ENCODE assay signal across 15 mouse cellular contexts in genomic region chr9:9177745-9178144, GRCm38 (mm10).
"Had no signal": no experiment of that assay in that cellular context is flagged by ENCODE, and none has a peak within 500 bp of the region (broad histone marks: within the 10 kb centered on the region; RNA-seq: fewer than 3 reads in every experiment).

No protein-coding gene starts in this region.

- H3K36me3 ChIP-seq: neural tube, embryonic 15.5 days had no signal

- H3K4me1 ChIP-seq: neural tube, embryonic 15.5 days; stomach, embryonic 15.5 days had no signal

- H3K4me3 ChIP-seq: neural tube, embryonic 15.5 days; stomach, embryonic 15.5 days had no signal

- H3K27ac ChIP-seq: neural tube, embryonic 15.5 days; stomach, embryonic 15.5 days; stomach, postnatal 0 days had no signal

- DNase-seq: retina, postnatal 1 day; right cerebral cortex, adult 18-20 months; right cerebral cortex, postnatal 14 days; right cerebral cortex, postnatal 25 days; right cerebral cortex, postnatal 4 days; spleen, adult 18-20 months; thymus, adult 18-20 months; thymus, adult 2 months; thymus, postnatal 14 days; thymus, postnatal 25 days; thymus, postnatal 36 days; thymus, postnatal 4 days had no signal

- H3K27me3 ChIP-seq: neural tube, embryonic 15.5 days; stomach, embryonic 15.5 days had no signal

- H3K9me3 ChIP-seq: neural tube, embryonic 15.5 days; stomach, embryonic 15.5 days had no signal

- H3K4me2 ChIP-seq: neural tube, embryonic 15.5 days; stomach, embryonic 15.5 days had no signal

- H3K9ac ChIP-seq: neural tube, embryonic 15.5 days; stomach, embryonic 15.5 days had no signal
